9 mouse cellular contexts compared by ENCODE assay signal in genomic region chr5:102149481-102150129, GRCm38 (mm10).
DNase-seq lines count a peak whose midpoint lies in the region; ATAC-seq lines count a peak whose summit lies in the region.
"Had no signal": no experiment of that assay in that cellular context is flagged by ENCODE, and none has a peak within 500 bp of the region (broad histone marks: within the 10 kb centered on the region; RNA-seq: fewer than 3 reads in every experiment).

No protein-coding gene starts in this region.

- no peak overlapping the region for H3K4me2 ChIP-seq in liver, embryonic 13.5 days
- H3K4me2 ChIP-seq: heart, embryonic 13.5 days had no signal

- no peaks in the 10 kb centered on the region for H3K9me3 ChIP-seq in liver, embryonic 13.5 days (replicated peaks)
- H3K9me3 ChIP-seq: heart, embryonic 13.5 days had no signal

- H3K9ac ChIP-seq in liver, embryonic 13.5 days, result no peak overlapping the region
- H3K9ac ChIP-seq: heart, embryonic 13.5 days had no signal

- H3K4me1 ChIP-seq in liver, embryonic 13.5 days (replicated peaks), result no peaks in the 10 kb centered on the region
- H3K4me1 ChIP-seq: heart, embryonic 13.5 days had no signal

- no peak overlapping the region for H3K4me3 ChIP-seq in liver, embryonic 13.5 days (replicated peaks)
- H3K4me3 ChIP-seq: heart, embryonic 13.5 days had no signal

- 41% methylated on average over 14 of the region's 14 CpGs for WGBS in liver, embryonic 13.5 days (ENCODE audit: insufficient replicate concordance)

- no peak overlapping the region for H3K27ac ChIP-seq in liver, embryonic 13.5 days
- H3K27ac ChIP-seq: heart, embryonic 13.5 days had no signal

- DNase-seq in A20 (ENCODE audit: low read depth, low spot score) (peak; percentile 8), adipocyte (ENCODE audit: low spot score) (peak; percentile 85)
- DNase-seq in gastrocnemius, adult 8-10 months (ENCODE audit: low spot score in 2 of 2), result peak; percentile 25 to 43
- peak; percentile 63 to 89 for DNase-seq in kidney, postnatal 36 days
- peak; percentile 3 for DNase-seq in liver, embryonic 13.5 days
- DNase-seq in ovary, adult 18-20 months (ENCODE audit: low spot score), result peak; percentile 13
- DNase-seq in thymus, postnatal 4 days, result peak; percentile 78

- ATAC-seq in common myeloid progenitor, adult 5-6 weeks (replicated peaks; ENCODE audit: low read depth, poor library complexity, severe bottlenecking), result peak; percentile 83
- no peak for ATAC-seq in liver, embryonic 13.5 days (ENCODE audit: low read depth)

- H3K36me3 ChIP-seq in liver, embryonic 13.5 days, result no peaks in the 10 kb centered on the region
- H3K36me3 ChIP-seq: heart, embryonic 13.5 days had no signal

- H3K27me3 ChIP-seq in liver, embryonic 13.5 days, result no peaks in the 10 kb centered on the region
- H3K27me3 ChIP-seq: heart, embryonic 13.5 days had no signal

Comparison
In these comparisons a context has a peak if more than half of its experiments do, and no peak if none do; other contexts are left out.
1. DNase-seq: peak in every context shown above with its lines; median percentile 85 in adipocyte; 78 in thymus, postnatal 4 days; 76 in kidney, postnatal 36 days; 34 in gastrocnemius, adult 8-10 months; 13 in ovary, adult 18-20 months; 8 in A20; 3 in liver, embryonic 13.5 days.